Mouse (Mus musculus) c-Kit-positive CD71-positive TER-119-positive erythroid progenitor cells, embryonic 14.5 days (primary cell): Measurements from ENCODE around the gene Taar1.

Source experiments
- DNase-seq: peaks from one replicate; pipeline ENCODE4 v3.0.0-alpha.2; 2013; ENCODE audit warnings: low spot score

Taar1 gene

DNA sequence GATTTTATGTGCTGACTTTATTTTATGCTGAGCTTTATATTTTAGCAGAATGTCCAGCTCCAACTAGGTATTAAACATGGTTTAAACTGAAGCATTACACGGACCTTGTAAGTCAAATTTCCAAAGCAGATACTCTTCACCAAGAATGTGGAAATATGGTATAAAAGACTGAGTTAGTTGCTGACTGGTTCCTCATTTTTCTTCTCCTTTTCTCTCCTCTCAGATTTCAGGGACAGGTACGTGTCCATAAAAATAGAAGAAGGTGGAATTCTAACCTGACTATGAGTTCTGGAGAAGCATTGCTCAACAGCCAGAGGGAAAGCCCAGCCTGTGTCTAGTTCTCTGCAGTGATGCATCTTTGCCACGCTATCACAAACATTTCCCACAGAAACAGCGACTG lies at the start of gene Taar1:
TSS of gene Taar1 (plus strand) at position 301 of the 400 bp plus-strand sequence.
- DNase-seq = no peak

DNA sequence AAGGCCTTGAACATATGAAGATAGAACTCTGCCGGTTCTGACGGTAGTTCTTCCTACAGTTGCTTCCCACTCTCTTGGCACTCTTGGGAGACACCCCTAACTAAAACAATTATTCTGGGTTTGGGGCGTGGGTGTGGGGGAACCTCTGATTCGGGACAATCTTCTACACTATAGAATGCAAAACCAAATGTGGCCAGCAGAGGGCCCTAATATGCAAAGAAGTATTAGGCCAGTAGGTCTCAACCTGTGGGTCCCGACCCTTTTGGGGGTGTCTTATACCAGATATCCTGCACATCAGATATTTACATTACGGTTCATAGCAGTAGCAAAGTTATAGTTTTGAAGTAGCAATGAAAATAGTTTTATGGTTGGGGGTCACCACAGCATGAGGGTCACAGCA lies 39.5 kb upstream of the Taar1 start:
- DNase-seq = peak; percentile 18

DNA sequence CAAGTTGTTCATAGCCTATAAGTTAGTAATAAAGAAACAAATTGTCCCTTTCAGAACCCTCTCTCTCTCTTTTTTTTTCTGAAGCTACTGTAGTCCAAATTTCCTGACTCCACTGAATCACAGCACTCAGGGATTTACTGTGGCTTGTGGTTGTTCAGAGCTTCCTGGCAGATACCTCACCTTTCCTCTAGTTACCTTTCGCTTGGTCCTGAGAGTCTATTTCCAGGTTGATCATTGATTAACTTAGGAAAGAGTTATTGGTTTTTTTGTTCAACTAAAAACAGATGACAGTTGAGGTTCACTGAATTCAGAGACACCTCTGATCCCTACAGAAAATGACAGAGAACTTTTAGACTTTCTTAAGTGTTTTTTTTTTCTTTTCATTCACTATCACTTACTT lies 35.2 kb upstream of the Taar1 start:
- no peak for DNase-seq

DNA sequence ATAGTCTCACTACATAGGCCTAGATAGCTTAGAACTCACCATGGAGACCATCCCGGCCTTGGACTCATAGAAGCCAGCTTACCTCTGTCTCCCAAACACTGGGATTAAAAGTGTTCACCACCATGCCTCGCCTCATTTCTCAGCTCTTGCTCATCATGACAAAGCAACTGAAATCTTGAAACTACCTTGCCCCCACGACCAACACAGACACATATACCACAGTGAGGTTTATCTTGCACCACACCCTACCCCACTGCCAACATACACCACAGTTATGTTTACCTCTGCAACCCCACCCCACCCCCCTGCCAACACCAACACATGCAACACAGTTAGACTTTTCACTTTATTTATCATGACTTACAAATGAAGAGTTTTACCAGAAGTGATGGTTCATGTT lies 34.1 kb upstream of the Taar1 start:
- peak; percentile 16 for DNase-seq

DNA sequence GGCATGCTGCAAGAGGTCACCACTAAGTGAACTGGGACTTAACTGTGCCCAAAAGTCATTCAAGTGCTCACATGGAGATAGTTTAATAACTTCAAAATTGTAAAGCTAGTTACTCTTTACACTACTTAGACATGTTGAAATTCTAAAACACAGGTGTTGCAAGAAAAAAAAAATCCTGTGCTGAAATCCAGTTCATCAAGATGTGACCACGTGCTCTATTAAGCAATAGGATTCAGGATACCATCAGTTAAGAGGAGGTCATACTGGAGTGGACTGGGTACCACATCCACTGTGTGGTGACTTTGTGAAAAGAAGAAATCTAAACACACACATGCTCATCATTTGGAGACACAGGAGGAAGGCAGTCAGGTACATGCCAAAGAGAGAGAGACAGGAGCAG lies 27.2 kb upstream of the Taar1 start:
- DNase-seq = no peak

DNA sequence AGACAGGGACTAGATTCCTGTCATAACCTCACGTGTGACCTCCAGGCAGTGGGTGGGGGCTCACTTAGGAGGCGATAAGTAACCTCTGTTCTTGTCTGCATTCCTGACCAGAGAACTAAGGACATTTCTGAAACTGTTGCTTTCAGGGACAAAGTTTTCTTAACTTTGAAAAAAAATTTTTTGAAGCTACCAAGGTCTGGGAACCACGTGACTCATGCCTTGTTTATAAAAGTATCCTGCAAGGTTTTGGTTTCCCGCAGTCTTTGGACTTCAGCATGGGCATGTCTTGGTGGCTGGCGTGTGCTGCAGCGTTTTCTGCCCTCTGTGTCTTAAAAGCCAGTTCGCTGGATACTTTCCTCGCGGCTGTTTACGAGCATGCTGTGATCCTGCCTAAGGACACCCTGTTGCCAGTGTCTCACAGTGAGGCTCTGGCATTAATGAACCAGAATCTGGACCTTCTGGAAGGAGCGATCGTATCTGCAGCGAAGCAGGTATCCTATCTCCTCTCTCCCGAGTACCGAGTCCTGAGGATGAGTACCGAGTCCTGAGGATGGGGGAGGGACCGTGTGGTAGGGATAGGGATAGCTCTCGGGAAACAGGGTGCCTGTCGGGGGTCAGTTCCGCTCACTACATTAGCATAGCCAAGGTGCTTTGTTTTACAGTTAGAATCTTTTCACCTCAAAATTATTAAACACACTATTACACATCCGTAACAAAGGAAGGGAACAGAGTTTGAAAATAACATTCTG lies 25.4 kb upstream of the Taar1 start, which contains the start of gene Vnn1:
TSS of gene Vnn1 (plus strand) at position 88 of the 749 bp plus-strand sequence.
- DNase-seq = no peak

DNA sequence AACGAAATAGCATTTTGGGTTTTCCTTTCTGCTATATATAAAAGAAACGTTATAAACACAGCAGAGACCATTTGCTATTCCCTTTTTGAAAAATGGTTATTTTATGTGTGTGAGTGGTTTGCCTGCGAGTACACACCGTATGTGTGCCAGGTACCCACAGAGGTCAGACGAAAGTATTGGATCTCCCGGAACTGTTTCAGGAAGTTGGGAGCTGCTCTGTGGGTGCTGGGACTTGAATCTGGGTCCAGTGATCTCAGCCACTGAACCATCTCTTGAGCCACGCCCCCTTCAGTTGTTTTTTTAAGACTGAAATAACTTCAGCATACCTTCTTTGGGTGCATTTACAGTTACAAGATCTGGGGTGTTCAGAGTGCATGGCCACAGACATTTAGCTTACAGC lies 24.8 kb upstream of the Taar1 start:
- no peak for DNase-seq

DNA sequence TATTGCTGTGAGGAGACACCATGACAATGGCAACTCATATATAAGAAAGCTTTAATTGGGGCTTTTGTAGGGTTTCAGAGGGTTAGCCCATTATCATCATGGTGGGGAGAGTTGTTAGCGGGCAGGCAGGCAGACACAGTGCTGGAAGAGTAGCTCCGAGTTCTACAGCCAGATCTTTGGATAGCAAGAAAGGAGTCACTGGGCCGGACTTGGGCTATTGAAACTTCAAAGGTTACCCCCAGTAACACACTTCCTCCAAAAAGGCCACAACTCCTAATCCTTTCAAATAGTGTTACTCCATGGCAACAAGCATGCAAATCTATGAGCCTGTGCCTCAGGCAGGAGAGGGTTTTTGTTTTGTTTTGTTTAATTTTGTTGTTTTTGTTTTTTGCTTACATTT lies 19.0 kb upstream of the Taar1 start:
- DNase-seq = no peak

DNA sequence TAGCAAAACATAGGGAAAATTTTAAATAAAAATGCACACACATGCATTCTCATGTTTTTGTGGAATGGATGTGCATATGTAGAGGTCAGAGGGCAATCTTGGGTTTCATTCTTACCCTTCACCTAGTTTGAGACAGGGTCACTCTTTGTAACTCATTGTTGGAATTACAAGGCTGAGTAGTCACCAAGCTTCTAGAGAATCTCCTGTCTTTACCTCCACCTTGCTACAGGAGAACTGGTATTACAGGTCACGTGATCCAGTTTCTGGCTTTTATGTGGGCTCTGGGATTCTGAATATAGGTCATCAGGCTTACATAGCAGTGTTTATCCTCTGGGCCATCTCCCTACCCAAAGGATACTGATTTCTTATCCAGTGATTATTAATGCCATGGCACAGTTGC lies 14.5 kb upstream of the Taar1 start:
- no peak for DNase-seq

DNA sequence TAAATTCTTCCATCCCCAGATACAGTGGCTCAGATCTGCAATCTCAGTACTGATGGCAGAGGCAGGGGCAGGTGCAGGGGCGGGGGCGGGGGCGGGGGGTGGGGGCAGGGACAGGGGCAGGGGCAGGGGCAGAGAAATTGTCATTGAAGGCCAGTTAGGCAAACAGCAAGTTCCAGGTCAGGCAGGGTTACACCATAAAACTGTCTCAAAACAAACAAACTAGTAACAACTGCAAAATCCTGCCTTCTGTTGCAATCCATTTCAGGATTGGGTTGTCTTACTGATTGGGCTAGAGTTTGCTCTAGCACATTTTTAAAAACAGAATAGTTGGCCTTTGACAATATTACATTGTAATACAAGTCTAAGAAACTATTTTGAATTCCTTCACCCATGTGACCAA lies 2.3 kb downstream of the Taar1 start:
- DNase-seq = no peak

DNA sequence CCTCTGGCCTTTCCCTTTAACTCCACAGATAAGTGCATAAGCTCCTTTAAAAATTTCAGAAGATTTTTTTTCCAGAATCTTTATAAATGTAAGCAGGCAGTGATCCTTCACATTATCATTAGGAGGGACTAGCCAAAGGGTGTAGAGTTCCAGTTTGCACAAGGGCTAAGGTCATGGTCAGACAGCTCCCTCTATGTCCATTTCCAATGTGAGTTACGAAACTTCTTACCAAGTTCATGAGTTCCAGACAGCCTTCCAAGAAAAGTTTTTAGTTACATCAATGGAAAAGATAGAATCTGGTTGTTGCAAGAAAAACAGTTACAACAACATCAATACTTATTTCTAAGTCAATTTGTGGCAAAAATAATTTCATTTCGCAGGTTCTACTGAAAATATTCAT lies 3.8 kb downstream of the Taar1 start:
- DNase-seq = no peak

DNA sequence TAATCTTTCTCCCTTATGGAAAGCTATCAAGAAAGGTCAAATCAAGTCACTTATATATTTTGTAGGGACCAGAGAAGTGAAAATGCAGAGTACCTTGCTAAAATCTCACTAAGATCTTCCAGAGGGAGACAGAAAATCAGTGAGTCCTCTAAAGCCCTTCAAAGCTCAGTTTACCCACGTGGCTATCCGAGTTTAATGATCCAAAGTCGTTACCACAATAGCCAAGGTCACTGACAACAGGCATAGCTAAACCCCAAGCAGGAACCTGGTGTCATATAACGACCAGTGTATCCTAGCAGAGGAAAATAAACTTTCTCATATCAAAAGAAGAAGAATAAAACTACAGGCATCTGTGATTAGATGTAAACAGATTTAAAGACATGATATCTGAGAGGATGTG lies 17.5 kb downstream of the Taar1 start:
- no peak for DNase-seq

DNA sequence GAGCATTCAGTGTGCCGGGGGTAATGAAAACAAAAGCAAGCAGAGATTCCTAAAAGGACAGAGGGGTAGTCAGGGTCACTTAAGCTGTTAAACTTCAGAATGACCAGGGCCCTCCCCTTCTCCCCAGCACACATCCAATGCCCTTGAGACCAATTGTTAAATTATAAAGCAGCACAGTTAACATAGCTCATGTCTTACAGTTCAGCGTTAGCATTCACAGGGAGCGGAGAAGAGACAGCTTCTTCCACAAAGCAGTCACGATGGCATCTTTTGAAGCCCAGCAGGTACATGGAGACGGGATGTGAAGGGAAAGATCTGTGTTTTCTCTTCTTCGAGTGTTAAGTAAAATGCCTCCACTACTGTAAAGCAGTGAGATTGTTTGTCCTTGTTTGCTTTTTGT lies 18.2 kb downstream of the Taar1 start, which contains the start of gene Taar2:
TSS of gene Taar2 (plus strand) at position 261 of the 400 bp plus-strand sequence.
- DNase-seq = no peak

DNA sequence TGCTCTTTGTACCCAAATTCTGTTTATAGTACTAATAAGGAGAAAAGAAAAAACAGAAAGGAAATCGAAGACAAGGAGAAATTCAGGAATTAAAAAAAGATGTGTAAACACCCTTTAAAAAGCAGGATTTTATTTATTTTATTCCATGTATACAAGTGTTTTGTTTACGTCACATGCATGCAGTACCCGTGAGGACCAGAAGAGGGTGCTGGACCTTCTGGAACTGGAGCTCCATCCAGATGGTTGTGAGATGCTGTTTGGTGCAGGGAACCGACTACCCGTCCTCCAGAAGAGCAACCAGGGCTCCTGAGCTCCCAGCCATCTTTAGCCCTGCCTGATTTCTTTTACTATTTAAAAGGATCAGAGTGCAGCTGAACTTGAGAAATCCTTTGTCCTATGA lies 22.3 kb downstream of the Taar1 start:
- peak; percentile 31 for DNase-seq

DNA sequence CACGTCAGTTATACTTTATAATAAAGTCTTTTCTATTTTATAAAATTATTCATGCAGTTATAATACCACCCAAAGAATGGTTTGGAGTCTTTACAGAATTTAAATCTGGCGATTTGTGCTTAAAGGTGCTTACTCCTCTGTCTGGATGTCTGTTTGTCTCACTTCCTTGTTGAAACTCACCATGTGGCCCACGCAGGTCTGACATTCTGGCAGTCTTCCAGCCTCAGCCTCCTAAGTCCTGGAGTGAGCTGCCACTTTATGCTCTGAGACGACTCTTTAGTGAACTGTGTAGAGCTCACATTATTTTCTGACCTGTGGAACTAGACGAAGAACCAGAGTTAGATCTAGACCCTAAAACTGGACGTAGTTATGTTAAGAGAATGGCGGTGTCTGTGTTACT lies 27.9 kb downstream of the Taar1 start:
- no peak for DNase-seq

DNA sequence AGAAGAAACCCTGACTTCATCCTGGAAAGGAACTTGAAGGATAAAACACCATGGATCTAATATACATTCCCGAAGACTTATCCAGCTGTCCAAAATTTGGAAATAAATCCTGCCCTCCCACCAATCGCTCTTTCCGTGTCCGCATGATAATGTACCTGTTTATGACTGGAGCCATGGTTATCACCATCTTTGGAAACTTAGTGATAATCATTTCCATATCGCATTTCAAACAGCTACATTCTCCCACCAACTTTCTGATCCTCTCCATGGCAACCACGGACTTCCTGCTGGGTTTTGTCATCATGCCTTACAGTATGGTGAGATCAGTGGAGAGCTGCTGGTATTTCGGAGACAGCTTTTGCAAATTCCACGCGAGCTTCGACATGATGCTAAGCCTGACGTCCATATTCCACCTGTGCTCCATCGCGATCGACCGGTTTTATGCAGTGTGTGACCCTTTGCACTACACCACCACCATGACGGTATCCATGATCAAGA lies 29.4 kb downstream of the Taar1 start, which contains the start of gene Taar3:
TSS of gene Taar3 (plus strand) at position 51 of the 498 bp plus-strand sequence.
- no peak for DNase-seq

DNA sequence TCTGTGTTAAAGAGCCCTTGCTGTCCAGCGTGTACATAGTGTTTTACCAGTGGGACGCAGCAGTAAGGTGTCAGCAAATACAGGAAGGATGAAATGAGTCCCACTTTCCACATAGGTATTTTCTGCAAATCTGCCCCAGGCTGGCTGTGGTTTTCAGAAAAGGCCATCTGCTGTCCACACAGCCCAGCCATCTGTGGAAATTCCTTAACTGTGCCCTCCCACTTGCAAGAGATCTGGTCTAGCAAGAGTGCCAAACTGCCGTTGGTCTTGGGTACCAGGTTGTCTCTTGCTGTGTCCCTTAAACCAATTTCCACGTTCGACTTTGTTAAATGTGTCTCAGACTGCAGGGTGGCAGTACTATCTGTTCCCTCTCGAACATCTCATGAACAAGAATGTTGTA lies 31.6 kb downstream of the Taar1 start:
- no peak for DNase-seq

DNA sequence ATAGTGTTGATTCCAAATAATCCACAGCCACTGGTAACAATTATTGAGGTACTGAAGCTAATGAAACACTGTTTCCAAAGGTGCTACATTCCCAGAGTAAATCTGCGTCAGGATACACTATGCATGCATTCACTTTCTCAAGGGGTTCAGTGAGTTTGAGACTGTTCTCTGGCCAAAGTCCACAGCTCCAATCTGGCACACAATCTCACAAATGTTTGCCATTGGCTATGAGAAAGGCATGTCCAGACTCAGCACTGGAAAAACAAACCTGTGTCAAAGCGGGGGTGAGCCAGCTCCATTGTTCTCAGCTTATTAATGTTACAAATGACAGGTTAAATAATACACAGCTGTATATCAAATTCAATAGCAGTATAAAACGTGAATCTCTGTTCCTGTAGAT lies 38.9 kb downstream of the Taar1 start:
- no peak for DNase-seq

DNA sequence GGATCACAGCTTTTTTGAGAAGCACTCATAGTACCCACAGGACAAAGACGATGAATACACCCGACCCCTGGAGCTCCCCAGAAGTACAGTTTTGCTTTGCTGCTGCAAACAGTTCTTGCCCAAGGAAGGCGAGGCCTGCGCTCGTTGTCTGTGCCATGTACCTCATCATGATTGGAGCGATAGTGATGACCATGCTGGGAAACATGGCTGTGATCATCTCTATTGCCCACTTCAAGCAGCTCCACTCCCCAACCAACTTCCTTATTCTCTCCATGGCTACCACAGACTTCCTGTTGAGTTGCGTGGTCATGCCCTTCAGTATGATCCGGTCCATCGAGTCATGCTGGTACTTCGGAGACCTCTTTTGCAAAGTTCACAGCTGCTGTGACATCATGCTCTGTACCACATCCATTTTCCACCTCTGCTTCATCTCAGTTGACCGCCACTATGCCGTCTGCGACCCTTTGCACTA lies 40.3 kb downstream of the Taar1 start, which contains the start of gene Taar4:
TSS of gene Taar4 (plus strand) at position 51 of the 472 bp plus-strand sequence.
- no peak for DNase-seq

DNA sequence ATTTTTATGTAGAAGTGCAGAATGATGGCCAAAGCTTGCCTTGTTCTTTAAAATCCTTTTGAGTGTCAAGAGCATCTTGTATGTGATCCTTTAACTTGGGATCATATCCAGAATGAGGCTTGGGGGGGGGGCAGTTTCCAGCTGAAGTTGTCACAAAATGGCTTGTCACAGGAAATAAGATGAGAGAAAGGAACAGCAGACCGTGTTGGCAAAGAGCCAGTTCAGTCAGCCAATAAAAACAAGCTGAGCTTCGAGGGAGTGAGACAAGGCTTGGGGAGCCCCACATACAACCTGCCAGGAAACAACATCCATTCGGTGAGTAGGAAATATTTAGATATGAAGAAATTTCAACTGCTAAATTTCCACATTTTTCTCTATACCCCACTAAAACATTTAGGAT lies 43.3 kb downstream of the Taar1 start:
- DNase-seq = no peak

DNA sequence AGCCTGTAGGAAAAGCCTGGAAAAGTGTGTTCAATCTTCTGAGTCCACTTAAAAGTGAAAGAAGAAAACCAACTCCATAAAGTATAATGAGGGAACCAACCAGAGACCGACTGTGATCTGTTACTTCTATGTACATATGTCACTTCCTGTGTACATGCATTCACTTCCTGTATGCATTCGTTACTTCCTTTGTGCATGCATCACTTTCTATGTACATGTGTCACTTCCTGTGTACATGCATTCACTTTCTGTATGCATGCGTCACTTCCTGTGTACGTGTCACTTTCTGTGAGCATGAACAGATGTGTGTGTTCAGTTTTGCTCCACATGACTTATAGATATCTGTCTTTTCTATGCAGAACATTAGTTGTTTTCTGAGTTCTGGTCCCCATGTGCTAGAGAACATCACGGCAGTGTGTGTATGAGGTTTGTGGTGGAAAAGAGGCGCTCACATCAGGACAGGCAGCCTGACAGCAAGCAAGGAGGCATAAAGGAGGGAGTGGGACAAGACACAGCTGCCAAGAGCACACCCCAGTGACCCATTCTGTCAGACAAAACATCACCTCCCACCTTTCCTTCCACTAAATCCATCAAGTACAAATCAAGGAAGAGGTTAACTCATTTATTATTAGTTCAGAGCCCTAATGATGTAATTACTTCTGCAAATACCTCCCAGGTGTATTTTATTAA lies 44.9 kb downstream of the Taar1 start:
- no peak for DNase-seq

DNA sequence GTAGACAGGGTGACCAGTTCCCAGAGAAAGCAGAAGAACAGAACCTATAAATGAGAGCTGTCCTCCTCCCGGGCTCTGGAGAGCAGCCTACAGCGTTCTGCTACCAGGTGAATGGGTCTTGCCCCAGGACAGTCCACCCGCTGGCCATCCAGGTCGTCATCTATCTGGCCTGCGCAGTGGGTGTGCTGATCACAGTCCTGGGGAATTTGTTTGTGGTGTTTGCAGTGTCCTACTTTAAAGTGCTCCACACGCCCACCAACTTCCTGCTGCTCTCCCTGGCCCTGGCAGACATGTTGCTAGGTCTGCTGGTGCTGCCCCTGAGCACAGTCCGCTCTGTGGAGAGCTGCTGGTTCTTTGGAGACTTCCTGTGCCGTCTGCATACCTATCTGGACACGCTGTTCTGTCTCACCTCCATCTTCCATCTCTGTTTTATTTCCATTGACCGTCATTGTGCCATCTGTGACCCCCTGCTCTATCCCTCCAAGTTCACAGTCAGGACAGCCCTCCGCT lies 50.6 kb downstream of the Taar1 start, which contains the start of gene Taar5:
TSS of gene Taar5 (plus strand) at position 51 of the 510 bp plus-strand sequence.
- no peak for DNase-seq
